Mouse (Mus musculus): ENCODE results near the gene Rap1gap. TPM values are rescaled to one million over a fixed set of nuclear protein-coding genes. Genes with fewer than 3 reads are reported as not detected.

Rap1gap gene
- polyA plus RNA-seq, 1 experiment from 2014 or later: 17.5 TPM

- no peaks in the 10 kb centered on the region for H3K27me3 ChIP-seq (ENCODE audit: control insufficient read depth, insufficient read depth, low read length)
- H3K9ac ChIP-seq (replicated peaks; ENCODE audit: low read depth, low read length): no peak overlapping the region
- WGBS: 38% methylated on average over 9 of the region's 9 CpGs
- H3K36me3 ChIP-seq (ENCODE audit: control insufficient read depth, insufficient read depth, low read length): no peaks in the 10 kb centered on the region
- H3K4me3 ChIP-seq (ENCODE audit: low read depth, low read length): no peak overlapping the region
- ATAC-seq (ENCODE audit: insufficient number of reproducible peaks, insufficient read depth, low FRiP score, low read depth): no peak
- H3K4me1 ChIP-seq (ENCODE audit: control insufficient read depth, insufficient read depth, low read length): peaks cover 3% of the 10 kb centered on the region; the same call in 1 of the 2 replicates
- no peak overlapping the region for H3K4me2 ChIP-seq (replicated peaks; ENCODE audit: low read depth, low read length)
- H3K27ac ChIP-seq (ENCODE audit: low read length): no peak overlapping the region
- no peaks in the 10 kb centered on the region for H3K9me3 ChIP-seq (ENCODE audit: control insufficient read depth, low read depth, low read length)
These were observed 87.2 kb downstream of the Rap1gap start for GRCm38 (mm10) chr4:137751717-137752116.

- ATAC-seq (ENCODE audit: insufficient number of reproducible peaks, insufficient read depth, low FRiP score, low read depth): no peak
- no peak overlapping the region for H3K9ac ChIP-seq (replicated peaks; ENCODE audit: low read depth, low read length)
- no peaks in the 10 kb centered on the region for H3K27me3 ChIP-seq (ENCODE audit: control insufficient read depth, insufficient read depth, low read length)
- no peaks in the 10 kb centered on the region for H3K36me3 ChIP-seq (ENCODE audit: control insufficient read depth, insufficient read depth, low read length)
- H3K4me2 ChIP-seq (replicated peaks; ENCODE audit: low read depth, low read length): no peak overlapping the region
- H3K9me3 ChIP-seq (ENCODE audit: control insufficient read depth, low read depth, low read length): no peaks in the 10 kb centered on the region
- H3K4me3 ChIP-seq (ENCODE audit: low read depth, low read length): no peak overlapping the region
- peaks cover 3% of the 10 kb centered on the region; the same call in 1 of the 2 replicates for H3K4me1 ChIP-seq (ENCODE audit: control insufficient read depth, insufficient read depth, low read length)
- no peak overlapping the region for H3K27ac ChIP-seq (ENCODE audit: low read length)
- WGBS: 87% methylated on average over 15 of the region's 15 CpGs
These were observed 87.9 kb downstream of the Rap1gap start for GRCm38 (mm10) chr4:137752471-137752870.

GRCm38 (mm10) chr4:137753199-137753598, 88.7 kb downstream of the Rap1gap start:
- Histone ChIP-seq H3K4me2 (replicated peaks; ENCODE audit: low read depth, low read length) (no peak overlapping the region), H3K4me3 (ENCODE audit: low read depth, low read length) (no peak overlapping the region), H3K4me1 (ENCODE audit: control insufficient read depth, insufficient read depth, low read length) (peaks cover 3% of the 10 kb centered on the region; the same call in 1 of the 2 replicates), H3K27me3 (ENCODE audit: control insufficient read depth, insufficient read depth, low read length) (no peaks in the 10 kb centered on the region), H3K27ac (ENCODE audit: low read length) (no peak overlapping the region), H3K9ac (replicated peaks; ENCODE audit: low read depth, low read length) (no peak overlapping the region), H3K9me3 (ENCODE audit: control insufficient read depth, low read depth, low read length) (no peaks in the 10 kb centered on the region), H3K36me3 (ENCODE audit: control insufficient read depth, insufficient read depth, low read length) (no peaks in the 10 kb centered on the region)
- ATAC-seq (ENCODE audit: insufficient number of reproducible peaks, insufficient read depth, low FRiP score, low read depth): no peak
- WGBS: 80% methylated on average over 7 of the region's 7 CpGs

- ATAC-seq (ENCODE audit: insufficient number of reproducible peaks, insufficient read depth, low FRiP score, low read depth): no peak
- Histone ChIP-seq H3K36me3 (ENCODE audit: control insufficient read depth, insufficient read depth, low read length) (no peaks in the 10 kb centered on the region), H3K4me3 (ENCODE audit: low read depth, low read length) (no peak overlapping the region), H3K4me2 (replicated peaks; ENCODE audit: low read depth, low read length) (no peak overlapping the region), H3K27ac (ENCODE audit: low read length) (no peak overlapping the region), H3K4me1 (ENCODE audit: control insufficient read depth, insufficient read depth, low read length) (peaks cover 3% of the 10 kb centered on the region; the same call in 1 of the 2 replicates), H3K9me3 (ENCODE audit: control insufficient read depth, low read depth, low read length) (no peaks in the 10 kb centered on the region), H3K27me3 (ENCODE audit: control insufficient read depth, insufficient read depth, low read length) (no peaks in the 10 kb centered on the region), H3K9ac (replicated peaks; ENCODE audit: low read depth, low read length) (no peak overlapping the region)
- WGBS: 71% methylated on average over 2 of the region's 2 CpGs
These were observed 89.9 kb downstream of the Rap1gap start for GRCm38 (mm10) chr4:137754446-137754845.

- WGBS: 85% methylated on average over 9 of the region's 9 CpGs
- no peaks in the 10 kb centered on the region for H3K9me3 ChIP-seq (ENCODE audit: control insufficient read depth, low read depth, low read length)
- H3K27ac ChIP-seq (ENCODE audit: low read length): no peak overlapping the region
- no peak overlapping the region for H3K4me2 ChIP-seq (replicated peaks; ENCODE audit: low read depth, low read length)
- no peak overlapping the region for H3K9ac ChIP-seq (replicated peaks; ENCODE audit: low read depth, low read length)
- no peak for ATAC-seq (ENCODE audit: insufficient number of reproducible peaks, insufficient read depth, low FRiP score, low read depth)
- H3K4me3 ChIP-seq (ENCODE audit: low read depth, low read length): no peak overlapping the region
- no peaks in the 10 kb centered on the region for H3K36me3 ChIP-seq (ENCODE audit: control insufficient read depth, insufficient read depth, low read length)
- H3K27me3 ChIP-seq (ENCODE audit: control insufficient read depth, insufficient read depth, low read length): no peaks in the 10 kb centered on the region
- H3K4me1 ChIP-seq (ENCODE audit: control insufficient read depth, insufficient read depth, low read length): peaks cover 15% of the 10 kb centered on the region
These were observed 98.4 kb downstream of the Rap1gap start for GRCm38 (mm10) chr4:137762886-137763285.

GRCm38 (mm10) chr4:137763920-137764495, 99.5 kb downstream of the Rap1gap start:
- H3K27me3 ChIP-seq (ENCODE audit: control insufficient read depth, insufficient read depth, low read length): no peaks in the 10 kb centered on the region
- whole genome bisulfite sequencing: 48% methylated on average over 8 of the region's 8 CpGs
- H3K4me2 ChIP-seq (replicated peaks; ENCODE audit: low read depth, low read length): no peak overlapping the region
- H3K27ac ChIP-seq (ENCODE audit: low read length): no peak overlapping the region
- H3K4me1 ChIP-seq (ENCODE audit: control insufficient read depth, insufficient read depth, low read length): peaks cover 15% of the 10 kb centered on the region
- H3K36me3 ChIP-seq (ENCODE audit: control insufficient read depth, insufficient read depth, low read length): no peaks in the 10 kb centered on the region
- no peak overlapping the region for H3K4me3 ChIP-seq (ENCODE audit: low read depth, low read length)
- H3K9me3 ChIP-seq (ENCODE audit: control insufficient read depth, low read depth, low read length): no peaks in the 10 kb centered on the region
- no peak overlapping the region for H3K9ac ChIP-seq (replicated peaks; ENCODE audit: low read depth, low read length)
- no peak for ATAC-seq (ENCODE audit: insufficient number of reproducible peaks, insufficient read depth, low FRiP score, low read depth)

GRCm38 (mm10) chr4:137764621-137765020, 100.1 kb downstream of the Rap1gap start:
- Histone ChIP-seq H3K27ac (ENCODE audit: low read length) (no peak overlapping the region), H3K27me3 (ENCODE audit: control insufficient read depth, insufficient read depth, low read length) (no peaks in the 10 kb centered on the region), H3K36me3 (ENCODE audit: control insufficient read depth, insufficient read depth, low read length) (no peaks in the 10 kb centered on the region), H3K9ac (replicated peaks; ENCODE audit: low read depth, low read length) (no peak overlapping the region), H3K4me3 (ENCODE audit: low read depth, low read length) (no peak overlapping the region), H3K4me1 (ENCODE audit: control insufficient read depth, insufficient read depth, low read length) (peaks cover 15% of the 10 kb centered on the region), H3K9me3 (ENCODE audit: control insufficient read depth, low read depth, low read length) (no peaks in the 10 kb centered on the region), H3K4me2 (replicated peaks; ENCODE audit: low read depth, low read length) (no peak overlapping the region)
- WGBS: 72% methylated on average over 3 of the region's 3 CpGs
- ATAC-seq (ENCODE audit: insufficient number of reproducible peaks, insufficient read depth, low FRiP score, low read depth): no peak

GRCm38 (mm10) chr4:137765554-137765971, 101.0 kb downstream of the Rap1gap start:
- Histone ChIP-seq H3K27ac (ENCODE audit: low read length) (peak overlapping the region; percentile 49; the same call in 1 of the 2 replicates), H3K4me3 (ENCODE audit: low read depth, low read length) (no peak overlapping the region), H3K27me3 (ENCODE audit: control insufficient read depth, insufficient read depth, low read length) (no peaks in the 10 kb centered on the region), H3K9me3 (ENCODE audit: control insufficient read depth, low read depth, low read length) (no peaks in the 10 kb centered on the region), H3K4me2 (replicated peaks; ENCODE audit: low read depth, low read length) (no peak overlapping the region), H3K36me3 (ENCODE audit: control insufficient read depth, insufficient read depth, low read length) (no peaks in the 10 kb centered on the region), H3K4me1 (ENCODE audit: control insufficient read depth, insufficient read depth, low read length) (peaks cover 15% of the 10 kb centered on the region), H3K9ac (replicated peaks; ENCODE audit: low read depth, low read length) (no peak overlapping the region)
- peak; percentile 50; the same call in 1 of the 2 replicates for ATAC-seq (ENCODE audit: insufficient number of reproducible peaks, insufficient read depth, low FRiP score, low read depth)
- WGBS: 41% methylated on average over 7 of the region's 7 CpGs

- peaks cover 15% of the 10 kb centered on the region for H3K4me1 ChIP-seq (ENCODE audit: control insufficient read depth, insufficient read depth, low read length)
- no peaks in the 10 kb centered on the region for H3K27me3 ChIP-seq (ENCODE audit: control insufficient read depth, insufficient read depth, low read length)
- no peak overlapping the region for H3K27ac ChIP-seq (ENCODE audit: low read length)
- H3K9ac ChIP-seq (replicated peaks; ENCODE audit: low read depth, low read length): no peak overlapping the region
- no peak overlapping the region for H3K4me2 ChIP-seq (replicated peaks; ENCODE audit: low read depth, low read length)
- no peak for ATAC-seq (ENCODE audit: insufficient number of reproducible peaks, insufficient read depth, low FRiP score, low read depth)
- WGBS: 24% methylated on average over 5 of the region's 5 CpGs
- H3K36me3 ChIP-seq (ENCODE audit: control insufficient read depth, insufficient read depth, low read length): no peaks in the 10 kb centered on the region
- H3K9me3 ChIP-seq (ENCODE audit: control insufficient read depth, low read depth, low read length): no peaks in the 10 kb centered on the region
- no peak overlapping the region for H3K4me3 ChIP-seq (ENCODE audit: low read depth, low read length)
These were observed 101.8 kb downstream of the Rap1gap start for GRCm38 (mm10) chr4:137766365-137766764.

Data from stomach, embryonic 14.5 days (tissue).